Comparison of ENCODE assay signal across 8 mouse cellular contexts in genomic region chr13:98040628-98041150, GRCm38 (mm10).
DNase-seq lines count a peak whose midpoint lies in the region; ATAC-seq and TF ChIP-seq lines count a peak whose summit lies in the region.

No protein-coding gene starts in this region.

- TF ChIP-seq EP300 in stomach, postnatal 0 days (optimal IDR thresholded peaks at IDR 0.05), result no peak

- H3K27me3 ChIP-seq in stomach, postnatal 0 days (ENCODE audit: control insufficient read depth, insufficient read depth, low read length), result no peaks in the 10 kb centered on the region

- 68% methylated on average over 3 of the region's 3 CpGs for WGBS in stomach, postnatal 0 days

- no peaks in the 10 kb centered on the region for H3K36me3 ChIP-seq in stomach, postnatal 0 days (ENCODE audit: control insufficient read depth, insufficient read depth, low read length)

- no peaks in the 10 kb centered on the region for H3K4me1 ChIP-seq in stomach, postnatal 0 days (replicated peaks; ENCODE audit: control insufficient read depth, insufficient read depth)

- no peak for DNase-seq in frontal cortex, postnatal 25 days (ENCODE audit: low spot score in 2 of 2)
- DNase-seq in 3T3-L1 (ENCODE audit: low read depth, low spot score), result peak; percentile 73
- peak; percentile 68 for DNase-seq in ZHBTc4 (ENCODE audit: low read depth, low spot score)
- peak; percentile 66 for DNase-seq in induced T-regulatory cell, adult 2 months (ENCODE audit: low read depth)
- no peak for DNase-seq in stomach, postnatal 0 days (ENCODE audit: low spot score)
- DNase-seq in frontal cortex, postnatal 14 days (ENCODE audit: low spot score in 2 of 2), result no peak

- no peak overlapping the region for H3K4me2 ChIP-seq in stomach, postnatal 0 days (replicated peaks; ENCODE audit: low read depth)

- H3K27ac ChIP-seq in stomach, postnatal 0 days (replicated peaks), result no peak overlapping the region

- no peaks in the 10 kb centered on the region for H3K9me3 ChIP-seq in stomach, postnatal 0 days (ENCODE audit: control insufficient read depth, low read length)

- peak; percentile 72; the same call in 1 of the 2 replicates for ATAC-seq in frontal cortex, adult (ENCODE audit: low TSS enrichment)
- no peak for ATAC-seq in stomach, postnatal 0 days (ENCODE audit: low FRiP score, low TSS enrichment)
- no peak for ATAC-seq in activated CD4-positive, CD25-positive, alpha-beta regulatory T cell, adult 4 months

- H3K9ac ChIP-seq in stomach, postnatal 0 days (ENCODE audit: low read length), result no peak overlapping the region

- H3K4me3 ChIP-seq in stomach, postnatal 0 days (ENCODE audit: low read depth, low read length), result no peak overlapping the region

- TF ChIP-seq CTCF in stomach, postnatal 0 days (IDR thresholded peaks at IDR 0.05; ENCODE audit: low read depth), result peak; percentile 66

Comparison
In these comparisons a context has a peak if more than half of its experiments do, and no peak if none do; other contexts are left out.
1. DNase-seq: peak in 3T3-L1 (single experiment), ZHBTc4 (single experiment) and induced T-regulatory cell, adult 2 months (single experiment); none in frontal cortex, postnatal 25 days (0 of 2), stomach, postnatal 0 days (single experiment) and frontal cortex, postnatal 14 days (0 of 2).